Mouse (Mus musculus) CD4-positive, CD25-positive, alpha-beta regulatory T cell, adult 4 months (primary cell): Measurements from ENCODE around the gene Nfu1. TPM values are rescaled to one million over a fixed set of nuclear protein-coding genes. Genes with fewer than 3 reads are reported as not detected.

Source experiments
- ATAC-seq: one replicate; pipeline ENCODE4 v1.8.0; 2017
- polyA plus RNA-seq, 2 experiments: library from polyadenylated mRNA; unstranded; fragments of 100-300 nt; shearing (Covaris generic); gene quantifications; one replicate each; pipeline ENCODE4 v1.2.1; 2017

Nfu1 gene
- 100 to 1,000 TPM; 145 to 167 TPM for polyA plus RNA-seq

DNA sequence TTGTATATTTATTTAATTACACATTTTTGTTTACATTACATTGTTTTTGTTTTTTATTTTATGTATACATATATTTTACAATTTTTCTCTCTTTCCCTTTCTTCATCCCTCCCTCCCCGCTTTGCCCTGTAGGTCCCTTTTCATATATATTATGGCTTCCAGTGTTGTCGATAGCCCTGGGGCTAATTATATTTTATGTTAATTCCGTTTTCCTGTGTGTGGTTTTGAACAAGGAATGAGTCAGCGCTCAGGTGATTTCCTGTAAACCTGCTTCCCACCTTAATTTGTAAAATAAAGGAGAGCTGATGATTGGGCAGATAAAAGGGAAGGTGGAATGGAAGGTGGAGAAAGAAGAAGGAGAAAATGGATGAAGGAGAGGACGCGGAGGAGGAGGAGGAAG is at the start of gene Nfu1:
TSS of gene Nfu1 (plus strand) at position 350 of the 400 bp plus-strand sequence.
- ATAC-seq, result no peak

DNA sequence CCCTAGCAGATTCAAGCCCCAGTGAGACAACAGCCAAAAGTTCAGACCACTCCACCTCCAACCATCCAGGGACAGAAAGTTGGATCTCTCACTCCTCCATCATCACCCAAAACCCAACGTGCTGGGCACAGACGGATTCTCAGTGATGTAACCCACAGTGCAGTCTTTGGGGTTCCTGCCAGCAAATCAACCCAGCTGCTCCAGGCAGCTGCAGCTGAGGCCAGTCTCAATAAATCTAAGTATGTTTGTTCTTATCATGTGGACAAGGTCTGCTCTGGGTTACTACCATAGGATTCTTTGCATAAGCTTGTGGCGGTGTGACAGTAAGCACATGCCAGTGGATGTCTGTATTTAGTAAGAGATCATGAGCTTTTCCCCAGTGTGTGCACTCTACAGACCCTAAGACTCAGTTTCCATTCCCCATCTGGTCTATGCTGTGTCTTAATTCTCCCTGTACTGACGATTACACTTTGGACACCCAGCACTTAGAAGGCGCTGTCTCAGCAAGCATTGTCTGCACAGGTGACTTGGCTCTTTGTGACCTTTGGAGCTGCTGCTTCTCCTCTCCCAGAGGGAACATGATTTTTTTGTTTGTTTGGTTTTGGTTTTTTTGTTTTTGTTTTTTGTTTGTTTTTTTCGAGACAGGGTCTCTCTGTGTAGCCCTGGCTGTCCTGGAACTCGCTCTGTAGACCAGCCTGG is 44.9 kb upstream of the Nfu1 start:
- no peak for ATAC-seq

DNA sequence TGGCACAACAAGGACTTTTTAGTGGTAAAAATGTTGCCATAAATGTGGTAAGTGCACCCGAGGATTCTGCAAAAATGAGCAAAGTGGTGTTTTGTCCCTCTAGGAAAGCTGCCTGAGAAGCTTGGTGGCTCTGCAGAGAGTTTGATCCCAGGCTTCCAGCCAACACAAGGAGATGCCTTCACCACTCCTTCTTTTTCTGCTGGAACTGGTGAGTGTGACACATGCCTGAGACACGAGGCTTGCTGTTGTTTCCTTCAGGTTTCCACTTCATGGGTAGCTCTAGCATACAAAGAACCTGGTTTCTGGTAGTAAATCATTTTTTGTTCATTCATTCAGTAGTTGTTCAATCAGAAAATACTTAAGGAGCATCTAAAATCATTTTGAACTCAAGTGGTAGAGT is 41.9 kb upstream of the Nfu1 start:
- no peak for ATAC-seq

DNA sequence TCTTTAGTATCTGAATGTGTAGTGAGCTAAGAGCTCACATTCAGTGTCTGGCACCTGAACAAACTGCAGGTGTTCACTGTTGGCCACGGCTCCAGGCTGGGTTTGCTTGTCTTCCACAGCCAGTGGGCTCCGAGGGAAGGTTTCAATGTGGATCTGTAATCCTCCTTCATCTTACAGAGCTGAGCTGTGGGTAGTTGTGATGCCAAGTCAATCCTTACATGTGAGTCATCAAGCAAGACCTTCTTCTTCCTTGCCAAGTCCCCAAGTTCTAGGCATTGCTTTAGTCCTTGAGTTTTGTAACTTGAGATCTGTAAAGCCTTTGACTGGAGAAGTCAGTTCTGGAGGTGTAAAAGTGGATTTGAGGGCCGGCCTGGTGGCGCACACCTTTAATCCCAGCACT is 35.1 kb upstream of the Nfu1 start:
- no peak for ATAC-seq

DNA sequence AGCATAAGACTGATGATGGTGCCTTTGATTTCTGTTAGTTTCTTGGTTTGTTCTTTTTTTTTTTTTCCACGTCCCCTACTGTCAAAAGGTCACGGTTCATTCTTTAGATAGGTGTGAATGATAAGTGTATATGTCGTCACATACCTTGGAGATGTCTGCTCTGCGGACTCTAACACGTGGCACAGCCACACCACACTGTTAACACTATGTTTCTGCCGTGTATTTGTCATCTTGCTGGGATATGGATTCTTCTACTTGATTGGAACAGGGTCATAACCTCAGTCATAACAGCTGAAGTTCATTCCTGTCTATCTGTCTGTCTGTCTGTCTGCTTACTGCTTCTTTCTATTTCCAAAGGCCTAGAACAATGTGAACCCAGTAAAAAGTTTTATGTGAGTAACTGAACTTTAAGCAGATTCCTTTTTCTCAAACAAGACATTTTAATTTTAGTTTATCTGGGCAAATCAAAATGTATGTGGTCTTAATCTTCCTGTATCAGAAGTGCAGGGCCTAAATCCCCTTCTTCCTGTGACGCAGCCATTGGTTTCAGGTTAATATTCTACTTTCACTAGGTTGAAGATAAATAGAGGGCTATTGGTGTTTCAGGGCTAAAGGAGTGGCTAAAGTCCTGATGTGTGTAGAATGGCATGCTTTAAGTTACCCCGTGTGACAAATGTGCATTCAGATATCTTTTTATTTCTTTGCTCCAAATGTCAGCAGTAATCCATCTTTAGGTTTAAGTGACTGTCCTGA is 30.7 kb upstream of the Nfu1 start:
- ATAC-seq, result peak; percentile 43

DNA sequence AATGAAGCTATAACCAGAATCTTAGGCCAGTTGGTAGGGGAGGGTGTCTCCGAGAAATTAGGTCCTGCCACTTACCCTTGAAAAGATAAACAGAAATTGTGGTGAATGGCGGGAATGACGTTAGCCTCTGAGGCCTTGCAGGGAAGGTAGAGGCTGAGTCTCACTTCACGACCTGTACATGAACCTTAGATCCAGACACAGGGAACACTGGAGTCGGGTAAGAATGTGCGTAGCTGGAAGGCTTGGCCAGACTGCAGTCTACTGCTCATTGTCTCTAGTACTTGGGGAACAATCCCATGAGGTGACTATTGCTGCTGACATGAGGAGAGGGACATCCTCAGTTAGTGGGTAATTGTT is 30.1 kb upstream of the Nfu1 start:
- ATAC-seq, result no peak

DNA sequence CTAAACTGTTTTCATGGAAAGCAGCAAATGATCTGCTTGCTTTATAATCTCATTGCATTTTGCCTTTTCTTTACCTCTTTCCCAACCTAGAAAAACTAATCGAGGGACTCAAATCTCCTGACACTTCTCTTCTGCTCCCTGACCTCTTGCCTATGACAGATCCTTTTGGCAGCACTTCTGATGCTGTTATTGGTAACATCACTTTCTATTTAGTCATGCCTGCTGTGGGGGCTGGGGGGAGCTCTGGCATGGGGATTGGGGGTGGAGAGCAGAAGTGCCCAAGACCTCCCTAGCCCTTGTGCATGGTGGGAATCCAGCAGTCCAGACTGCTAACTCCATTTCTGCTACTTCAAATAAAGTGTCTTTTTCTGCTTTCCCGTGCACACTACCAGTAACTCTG is 27.8 kb upstream of the Nfu1 start:
- ATAC-seq, result no peak

DNA sequence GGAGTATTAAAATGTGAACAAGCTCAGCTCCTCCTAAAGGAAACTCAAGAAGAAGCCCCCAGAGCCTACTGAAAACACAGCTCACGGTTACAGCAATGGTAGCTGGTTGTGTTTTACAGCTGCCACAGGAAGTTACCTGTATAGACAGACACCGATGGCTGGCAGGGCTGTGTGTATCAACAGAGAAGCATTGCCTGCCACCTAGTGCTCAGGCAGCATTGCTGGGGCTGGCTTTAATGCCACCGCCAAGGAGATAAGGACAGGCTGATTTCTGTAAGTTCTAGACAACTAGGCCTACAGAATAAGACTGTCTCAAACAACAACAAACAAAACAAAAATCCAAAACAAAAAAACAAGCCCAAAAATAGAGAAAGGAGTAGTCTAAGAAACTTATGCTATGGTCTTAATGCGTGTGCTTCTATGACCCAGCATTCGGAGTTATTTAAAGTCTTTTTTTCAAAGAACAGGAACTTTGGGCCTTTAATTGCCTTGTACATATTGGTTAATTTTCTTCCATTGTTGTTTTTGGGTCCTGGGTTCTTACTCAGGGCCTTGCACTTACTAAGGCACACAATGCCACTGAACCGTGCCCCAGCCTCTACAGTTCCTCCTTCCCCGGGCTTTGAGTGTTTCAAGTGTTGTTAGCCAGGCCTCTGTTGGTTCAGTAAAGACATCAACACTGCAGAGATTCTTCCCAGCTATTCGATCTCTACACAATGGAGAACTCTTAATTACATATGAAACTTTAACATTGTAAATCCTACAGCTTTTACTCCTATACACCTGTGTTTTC is 23.5 kb upstream of the Nfu1 start:
- no peak for ATAC-seq

DNA sequence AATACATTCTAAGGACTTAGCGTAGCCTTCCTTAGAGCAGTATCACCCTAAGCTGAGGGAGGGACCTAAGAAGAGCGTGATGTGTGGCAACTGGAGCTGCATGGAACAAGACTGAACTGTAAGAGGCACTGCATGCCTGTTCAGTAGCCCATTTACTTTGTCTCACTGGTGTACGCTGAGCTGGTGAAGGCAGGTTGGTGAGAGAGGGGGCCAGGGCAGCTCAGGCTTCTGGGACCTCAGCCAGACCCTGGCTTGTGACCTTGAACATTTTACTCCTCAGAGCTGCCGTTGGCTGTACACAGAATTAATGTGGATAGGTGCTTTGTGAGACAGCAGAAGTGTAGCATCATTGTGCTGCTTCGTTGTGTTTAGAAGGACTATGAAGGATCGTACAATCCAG is 19.5 kb upstream of the Nfu1 start:
- ATAC-seq, result no peak

DNA sequence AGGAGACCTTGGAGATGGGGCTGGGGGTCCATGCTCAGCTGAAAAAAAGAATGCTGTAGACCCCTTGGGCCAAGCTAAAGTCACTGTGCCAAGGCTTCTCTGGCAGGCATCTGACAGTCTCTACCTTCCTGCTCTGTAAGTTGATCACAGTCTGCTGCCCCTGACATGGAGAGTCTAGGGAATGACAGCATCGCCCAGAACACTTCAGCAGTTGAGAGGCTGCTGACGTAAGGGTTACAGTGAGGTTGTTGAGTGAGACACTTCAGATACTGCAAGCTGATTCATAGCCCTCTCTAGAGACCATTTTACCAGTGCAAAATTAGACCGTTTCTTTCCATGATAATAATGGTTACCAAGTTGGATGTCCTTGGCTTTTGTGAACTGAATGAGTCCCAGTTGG is 18.0 kb upstream of the Nfu1 start:
- ATAC-seq, result no peak

DNA sequence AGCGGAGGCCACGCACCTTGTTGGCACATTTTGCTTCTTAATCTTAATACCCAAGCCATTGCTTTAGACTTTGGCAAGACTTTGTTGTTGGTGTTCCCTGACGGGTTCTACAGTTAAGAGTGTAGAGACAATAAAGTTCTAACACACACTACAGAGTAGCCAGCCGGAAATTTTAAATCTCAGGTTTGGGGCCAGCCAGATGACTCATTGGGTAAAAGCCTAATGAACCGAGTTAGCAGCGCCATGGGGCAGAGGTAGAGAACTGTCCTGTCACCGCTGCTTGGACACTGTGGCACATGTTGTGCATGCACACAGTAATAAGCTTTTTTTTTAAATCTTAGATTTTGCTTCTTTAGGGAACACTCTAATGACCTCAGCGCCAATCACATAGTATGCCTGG is 16.7 kb upstream of the Nfu1 start:
- ATAC-seq, result no peak

DNA sequence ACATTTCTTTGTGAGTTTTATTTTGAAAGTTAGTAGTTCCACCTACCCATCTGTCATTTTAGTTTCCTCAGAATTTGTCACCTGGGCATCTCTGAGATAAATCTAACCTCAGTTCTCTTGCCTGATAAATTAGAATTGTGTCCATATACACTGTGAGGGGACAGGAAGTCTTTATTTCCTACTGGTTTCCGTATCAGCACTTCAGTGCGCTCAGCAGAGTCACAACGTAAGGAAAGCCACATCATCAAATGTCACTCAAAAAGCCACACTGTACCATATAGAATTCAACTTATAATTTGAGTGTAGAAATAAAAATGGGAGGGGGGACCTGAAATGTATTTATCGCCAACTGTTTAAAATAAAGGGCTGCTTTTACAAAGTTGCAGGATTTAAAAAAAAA is 14.8 kb upstream of the Nfu1 start:
- no peak for ATAC-seq

DNA sequence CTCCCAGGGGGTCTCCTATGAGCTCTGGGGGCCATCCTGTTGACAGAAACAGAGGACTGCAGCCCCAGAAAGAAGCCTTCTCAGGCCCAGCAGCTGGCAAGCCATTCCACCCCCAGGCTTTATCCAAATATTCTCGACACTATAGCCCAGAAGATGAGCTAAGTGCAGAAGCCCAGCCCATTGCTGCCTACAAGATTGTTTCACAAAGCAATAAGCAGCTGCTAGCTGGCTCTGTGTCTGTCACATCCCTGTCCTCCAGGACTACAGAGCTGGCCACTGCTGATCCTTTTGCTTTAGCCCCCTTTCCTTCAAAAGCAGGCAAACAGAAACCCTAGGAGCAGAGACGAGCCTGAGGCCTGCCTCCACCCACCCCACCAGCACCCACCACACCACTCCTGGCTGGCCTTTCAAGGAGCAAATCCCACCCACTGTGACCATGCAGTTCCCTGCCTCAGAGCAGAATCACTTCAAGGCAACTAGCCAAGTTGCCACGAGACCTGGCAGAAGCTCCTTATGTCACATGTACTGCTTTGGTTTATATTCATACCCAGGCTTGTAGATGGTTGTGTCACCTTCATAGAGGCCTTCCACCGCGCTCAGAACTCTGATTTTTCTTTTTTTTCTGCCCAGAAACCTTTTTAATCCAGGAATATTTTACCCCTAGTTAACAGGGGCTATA is 12.3 kb upstream of the Nfu1 start:
- ATAC-seq, result no peak

DNA sequence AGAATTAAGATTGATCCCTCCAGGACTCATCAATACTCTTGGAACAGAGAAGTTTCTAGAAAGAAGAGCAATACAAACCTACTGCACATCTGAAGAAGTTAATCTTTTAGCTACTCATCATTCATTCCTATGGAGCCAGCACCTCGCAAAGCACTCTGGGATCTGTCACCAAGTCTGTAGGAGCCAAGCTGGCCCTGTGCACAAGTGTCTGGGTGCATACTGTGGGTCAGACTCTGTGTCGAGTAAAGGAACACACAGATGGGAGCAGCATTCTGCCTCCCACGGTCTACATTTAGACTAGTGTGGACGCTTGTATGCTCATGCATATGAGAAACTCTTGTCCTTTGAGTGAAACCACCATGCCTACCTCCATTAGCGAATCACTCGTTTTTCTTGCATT is 11.7 kb upstream of the Nfu1 start:
- ATAC-seq, result no peak

DNA sequence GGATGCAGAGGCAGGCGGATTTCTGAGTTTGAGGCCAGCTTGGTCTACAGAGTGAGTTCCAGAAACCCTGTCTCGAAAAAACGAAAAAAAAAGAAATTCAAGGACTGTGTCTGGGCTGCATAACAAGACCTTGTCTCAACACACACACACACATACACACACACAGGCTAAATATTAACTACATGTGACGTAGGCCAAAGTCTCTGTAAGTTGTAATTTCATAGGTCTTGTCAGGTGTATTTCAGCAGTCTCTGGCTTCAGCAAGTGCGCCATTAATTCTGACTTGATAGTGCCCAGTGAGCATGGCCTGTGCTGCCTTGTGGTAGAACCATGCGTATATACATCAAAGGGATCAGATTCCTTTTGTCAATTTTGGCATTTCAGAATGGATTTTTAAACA is 7.0 kb upstream of the Nfu1 start:
- ATAC-seq, result no peak

DNA sequence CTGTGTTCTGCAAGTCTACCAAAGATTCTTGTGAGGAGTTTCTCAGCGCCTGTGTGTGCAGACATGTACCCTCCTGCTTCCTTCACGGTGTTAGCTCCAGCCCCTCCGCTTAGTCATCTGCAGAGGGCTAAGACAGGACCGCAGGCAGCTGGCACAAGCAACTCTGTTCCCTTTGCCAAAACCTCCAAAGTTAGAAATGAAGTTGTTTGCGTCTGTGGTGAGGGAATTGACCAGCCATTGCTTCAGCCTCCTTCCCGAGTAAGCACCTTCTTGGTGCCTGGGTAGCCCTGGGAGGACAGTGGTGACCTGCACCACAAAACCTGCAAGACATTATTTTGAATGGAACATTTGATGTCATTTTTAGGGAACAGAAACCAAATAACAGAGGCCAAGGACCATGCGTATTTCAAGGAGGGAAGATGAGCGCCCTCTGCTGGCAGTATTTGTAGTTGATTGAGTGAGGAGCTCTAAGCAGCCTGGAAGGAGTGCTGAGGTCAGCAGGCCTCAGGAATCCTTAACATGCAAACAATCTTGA is 6.4 kb upstream of the Nfu1 start:
- ATAC-seq, result peak; percentile 87

DNA sequence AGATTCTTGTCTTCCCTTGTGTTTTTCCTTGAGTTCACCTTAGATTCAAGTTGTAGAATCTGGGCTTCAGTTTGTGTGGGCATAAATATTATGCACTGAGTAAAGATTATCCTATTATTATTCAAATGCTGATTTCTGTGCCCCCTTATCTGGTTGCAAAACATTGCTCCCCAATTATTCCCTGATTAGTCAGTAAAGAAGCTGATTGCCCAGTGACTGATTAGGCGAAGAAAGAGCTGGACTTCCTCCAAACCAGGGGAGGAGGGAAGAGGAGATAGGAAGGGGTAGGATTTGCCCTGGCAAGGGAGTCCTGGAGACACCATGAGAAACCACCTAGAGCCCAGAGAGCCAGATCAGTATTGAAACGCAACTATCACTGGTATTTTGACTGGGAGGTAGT is 4.9 kb upstream of the Nfu1 start:
- no peak for ATAC-seq

DNA sequence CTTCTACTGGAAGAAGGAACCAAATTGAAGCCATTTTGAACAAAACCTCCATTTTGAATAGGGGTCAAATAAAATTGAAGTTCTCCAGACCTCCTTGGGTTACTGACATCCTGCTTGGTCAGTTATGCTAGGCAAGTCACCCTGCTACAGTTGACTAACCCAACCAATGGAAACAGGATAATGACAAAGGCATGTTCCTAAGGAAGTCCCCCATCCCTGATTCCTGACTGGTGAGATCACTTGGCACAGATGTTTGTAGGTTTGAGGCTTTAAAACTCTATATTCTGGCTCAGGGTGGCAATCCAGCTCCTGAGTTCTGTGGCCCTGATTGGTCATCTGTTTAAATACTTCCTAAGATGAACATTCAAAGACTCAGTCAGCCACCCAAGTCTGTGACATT is 3.5 kb upstream of the Nfu1 start:
- no peak for ATAC-seq

DNA sequence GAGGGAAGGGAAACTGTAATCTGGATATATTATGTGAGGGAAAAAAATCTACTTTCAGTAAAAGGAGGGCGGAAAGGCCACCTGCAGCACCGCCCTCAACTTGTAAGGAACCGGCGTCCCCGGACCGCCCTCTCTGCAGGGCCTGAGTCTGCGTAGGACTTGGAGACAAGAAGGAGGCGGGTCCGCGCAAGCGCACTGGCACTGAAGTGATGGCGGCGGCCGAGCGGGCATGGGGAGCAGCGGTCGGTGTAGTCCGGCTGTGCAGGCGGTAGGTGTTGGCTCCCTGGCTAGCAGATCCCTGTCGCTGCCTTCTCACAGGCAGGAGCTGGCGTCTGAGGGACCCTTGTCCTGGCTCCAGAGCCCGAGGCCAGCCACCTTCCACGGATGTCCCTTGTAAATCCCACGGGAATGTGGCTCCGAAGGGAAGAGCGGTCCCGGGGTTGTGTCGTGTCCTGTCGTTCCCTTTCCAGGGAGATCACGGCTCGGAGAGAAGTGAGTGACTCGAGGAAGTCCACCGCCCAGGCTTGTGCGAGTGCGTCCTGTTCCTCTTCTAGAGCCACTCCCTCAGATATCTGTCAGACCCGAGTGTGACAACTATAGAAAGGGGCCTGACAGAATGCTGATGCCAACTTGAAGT is 774 bp downstream of the Nfu1 start:
- peak; percentile 98 for ATAC-seq

DNA sequence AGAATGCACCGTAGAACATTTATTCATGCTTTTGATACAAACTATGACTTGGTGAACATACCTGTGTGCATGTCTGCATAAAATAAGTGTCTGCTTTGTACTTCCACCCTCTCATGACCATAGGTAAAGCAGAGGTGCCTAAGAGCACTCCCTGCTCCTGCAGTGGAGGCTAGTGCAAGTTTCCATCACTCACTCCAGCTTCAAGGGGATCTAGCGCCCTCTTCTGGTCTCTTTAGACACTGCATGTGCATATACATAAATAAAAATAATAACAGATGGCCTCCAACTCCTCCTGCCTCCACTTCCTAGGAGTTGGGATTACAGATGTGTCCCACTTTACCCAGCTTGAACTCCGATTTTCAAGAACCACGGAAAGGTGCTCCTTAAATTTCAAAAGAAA is 7.9 kb downstream of the Nfu1 start:
- peak; percentile 74 for ATAC-seq

DNA sequence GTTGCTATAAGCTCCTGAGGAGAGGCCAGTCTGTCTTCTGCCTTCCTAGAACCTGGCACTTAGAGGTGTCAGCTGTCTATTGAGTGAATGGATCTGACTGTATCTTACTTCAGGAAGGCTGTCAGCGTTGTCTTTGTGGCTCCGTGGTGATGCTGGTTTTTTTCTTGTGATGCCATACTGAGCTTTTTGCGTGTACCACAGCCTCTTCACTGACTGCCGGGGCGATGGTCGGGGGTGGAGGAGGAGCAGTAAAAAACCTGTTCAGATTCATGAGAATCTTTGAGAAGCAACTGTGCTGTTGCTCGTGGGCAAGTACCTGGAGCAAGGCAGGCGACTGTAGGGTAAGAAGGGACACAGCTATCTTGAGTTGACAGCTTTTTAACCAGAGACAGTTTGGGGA is 9.8 kb downstream of the Nfu1 start:
- ATAC-seq, result no peak

DNA sequence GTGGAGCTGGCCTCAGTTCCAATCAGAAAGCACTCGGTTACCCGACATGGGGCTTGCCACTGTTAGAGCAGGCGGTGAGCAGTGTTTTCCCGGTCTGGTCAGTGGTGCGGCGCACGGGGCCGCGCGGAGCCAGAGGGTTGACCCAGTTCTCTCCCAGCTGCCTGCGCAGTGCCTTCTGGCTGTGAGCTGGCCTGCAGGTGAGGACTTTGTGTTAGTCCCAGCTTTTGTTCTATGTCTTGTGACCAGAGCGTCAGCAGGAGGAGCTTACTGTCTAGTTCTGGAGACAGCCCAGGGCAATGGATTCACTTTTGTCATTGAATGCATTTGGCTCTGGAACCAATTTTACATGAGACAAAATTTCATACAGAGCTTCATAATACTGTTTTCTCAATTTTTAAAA is 12.8 kb downstream of the Nfu1 start:
- ATAC-seq, result no peak
